Mouse (Mus musculus): ENCODE data around the gene Cdc14a.

The Cdc14a gene

GRCm38 (mm10) chr3:116423353-116424159 lies at the start of gene Cdc14a:
Cdc14a (minus strand) TSS chr3:116424032.
- DNase-seq = peak; percentile 65

- DNase-seq = no peak
Measured at GRCm38 (mm10) chr3:116465709-116466108, 41.9 kb upstream of the Cdc14a start.

DNA sequence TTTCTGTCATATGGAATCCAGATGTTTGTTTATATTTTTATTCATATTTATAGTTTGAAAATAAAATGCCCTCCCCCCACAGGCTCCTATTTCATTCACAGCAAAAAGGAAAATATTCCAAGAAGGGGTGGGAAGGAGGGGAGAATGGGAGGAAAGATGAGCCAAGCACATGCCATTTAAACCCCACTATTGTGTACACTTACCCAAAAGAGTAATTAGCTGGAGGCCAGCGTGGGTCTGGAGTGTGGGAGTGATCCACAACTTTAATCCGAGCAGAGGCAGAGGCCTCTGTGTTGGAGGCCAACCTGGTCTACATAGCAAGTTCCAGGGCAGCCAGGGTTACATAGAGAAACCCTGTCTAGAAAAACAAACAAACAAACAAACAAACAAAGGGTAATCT lies 40.5 kb upstream of the Cdc14a start:
- no peak for DNase-seq

GRCm38 (mm10) chr3:116461053-116461452 lies 37.2 kb upstream of the Cdc14a start:
- no peak for DNase-seq

GRCm38 (mm10) chr3:116454529-116454928 lies 30.7 kb upstream of the Cdc14a start:
- DNase-seq = no peak

- DNase-seq = no peak
Measured at GRCm38 (mm10) chr3:116450741-116451140, 26.9 kb upstream of the Cdc14a start.

GRCm38 (mm10) chr3:116444327-116444726 lies 20.5 kb upstream of the Cdc14a start:
- DNase-seq = no peak

DNA sequence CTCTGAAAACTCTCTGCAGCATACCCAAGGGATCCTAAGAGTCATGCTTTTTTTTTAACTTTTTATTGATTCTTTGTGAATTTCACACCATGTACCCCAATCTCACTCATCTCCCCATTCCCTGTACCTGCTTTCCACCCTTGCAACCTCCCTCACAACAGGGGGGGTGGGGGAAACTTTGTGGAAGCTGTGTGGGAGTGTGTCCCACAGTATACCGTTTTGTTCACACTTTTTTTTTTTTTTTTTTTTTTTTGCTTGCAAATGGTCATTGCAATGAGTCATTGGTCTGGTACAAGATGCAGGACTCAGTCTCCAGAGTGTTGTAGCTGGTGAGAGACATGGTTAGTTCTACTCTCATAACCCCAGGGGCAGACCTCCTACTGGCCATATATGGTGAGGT lies 19.0 kb upstream of the Cdc14a start:
- no peak for DNase-seq

- no peak for DNase-seq
Measured at GRCm38 (mm10) chr3:116441518-116442205, 17.8 kb upstream of the Cdc14a start.

GRCm38 (mm10) chr3:116440066-116440997 lies 16.5 kb upstream of the Cdc14a start:
- DNase-seq = no peak

DNA sequence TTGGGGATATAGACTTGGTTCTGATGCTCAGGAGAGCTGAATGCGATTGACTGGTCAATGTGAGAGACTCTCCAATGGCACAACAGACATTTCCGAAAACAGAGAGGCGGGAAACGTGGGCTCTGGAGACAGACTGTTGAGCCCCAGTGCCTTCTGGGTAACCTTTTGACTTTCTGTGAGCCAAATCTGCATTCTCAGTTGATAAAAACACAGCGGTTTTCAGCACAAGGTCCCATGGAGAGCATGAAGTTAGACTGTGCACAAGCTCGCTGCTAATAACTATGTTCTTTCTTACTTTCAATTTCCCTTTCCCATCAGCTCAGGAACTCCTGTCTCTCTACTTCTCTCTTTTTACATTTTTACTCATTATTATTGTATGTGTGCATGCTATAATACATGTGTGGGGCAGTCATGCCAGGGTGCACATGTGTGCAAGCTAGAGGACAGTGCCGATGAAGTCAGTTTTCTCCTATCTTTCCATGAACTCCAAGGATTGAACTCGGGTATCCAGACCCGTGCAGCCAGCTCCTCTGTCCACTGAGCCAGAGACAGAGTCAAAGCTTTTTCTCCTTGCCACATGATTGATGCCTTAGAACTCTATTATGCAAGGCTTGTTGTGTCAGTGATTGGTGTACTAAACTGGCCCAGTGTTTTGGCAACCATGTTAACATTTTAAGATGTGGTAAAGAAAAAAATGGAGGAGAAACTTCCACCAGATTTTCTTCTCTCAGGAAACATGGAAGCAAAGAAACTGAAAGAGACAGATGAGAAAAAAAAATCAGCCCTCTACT lies 13.2 kb upstream of the Cdc14a start:
- DNase-seq = no peak

- DNase-seq = no peak
Measured at GRCm38 (mm10) chr3:116436113-116436512, 12.3 kb upstream of the Cdc14a start.

- DNase-seq = no peak
Measured at GRCm38 (mm10) chr3:116434757-116435156, 10.9 kb upstream of the Cdc14a start.

DNA sequence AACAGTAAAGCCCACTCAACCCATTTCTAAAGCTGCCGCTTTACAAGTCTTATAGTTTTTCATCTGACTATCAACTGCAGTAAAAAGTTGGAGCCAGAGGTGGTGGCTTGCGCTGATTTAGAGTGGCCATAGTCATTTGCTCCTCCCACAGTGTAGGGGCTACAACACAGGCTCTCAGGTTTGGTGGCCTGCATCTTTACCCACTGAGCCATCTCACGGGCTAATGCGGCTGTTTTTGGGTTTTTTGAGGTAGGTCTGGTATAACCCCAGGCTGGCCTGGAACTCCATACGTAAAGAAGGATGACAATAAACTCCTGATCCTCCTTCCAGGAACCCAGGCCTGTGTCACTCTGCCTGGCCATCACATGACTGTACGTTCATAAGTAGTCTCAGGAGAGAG lies 2.1 kb upstream of the Cdc14a start:
- no peak for DNase-seq

DNA sequence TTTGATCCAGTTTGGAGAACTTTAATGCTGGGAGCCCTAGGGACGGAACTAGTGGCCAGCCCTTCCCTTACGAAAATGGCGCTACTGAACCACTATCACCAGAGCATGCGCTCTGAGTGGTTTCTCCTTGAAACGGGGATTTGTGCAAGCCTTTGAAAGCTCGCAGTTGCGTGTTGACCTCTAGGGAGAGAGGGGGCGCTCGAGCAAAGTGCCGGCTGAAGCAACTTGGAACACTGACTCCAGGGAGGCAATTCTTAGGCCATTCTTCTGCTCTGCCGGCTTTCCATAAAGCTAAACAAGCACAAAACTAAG lies 1.1 kb upstream of the Cdc14a start:
- DNase-seq = peak; percentile 63

- DNase-seq = peak; percentile 34
Measured at GRCm38 (mm10) chr3:116424160-116424972, 534 bp upstream of the Cdc14a start.

DNA sequence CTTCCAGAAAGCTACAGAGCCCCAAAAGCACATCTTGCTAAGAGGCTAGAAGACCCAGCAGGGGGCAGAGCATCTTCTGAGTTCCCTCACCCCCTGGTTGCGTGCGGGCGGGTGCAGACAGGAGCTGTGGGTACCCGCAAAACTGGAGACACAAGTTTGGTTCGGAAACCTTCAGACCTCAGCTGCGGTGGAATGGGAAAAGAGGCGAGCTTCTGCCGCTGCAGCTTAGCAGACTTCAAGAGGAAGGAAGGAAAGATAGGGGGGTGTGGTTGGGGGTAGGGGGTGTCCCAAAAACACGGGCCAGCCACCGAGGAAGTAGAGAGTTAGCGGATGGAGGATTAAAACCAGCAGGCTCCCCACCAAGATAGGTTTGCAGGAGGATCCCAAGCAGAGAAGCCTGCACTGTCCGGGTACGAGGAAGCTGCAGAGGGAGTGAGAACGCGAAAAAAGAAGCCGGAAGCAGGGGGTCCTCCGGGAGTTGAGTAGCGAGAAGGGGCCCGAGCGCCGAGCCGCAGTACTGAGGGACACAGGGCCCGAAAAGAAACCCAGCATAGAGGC lies 958 bp downstream of the Cdc14a start:
- DNase-seq = peak; percentile 70

DNA sequence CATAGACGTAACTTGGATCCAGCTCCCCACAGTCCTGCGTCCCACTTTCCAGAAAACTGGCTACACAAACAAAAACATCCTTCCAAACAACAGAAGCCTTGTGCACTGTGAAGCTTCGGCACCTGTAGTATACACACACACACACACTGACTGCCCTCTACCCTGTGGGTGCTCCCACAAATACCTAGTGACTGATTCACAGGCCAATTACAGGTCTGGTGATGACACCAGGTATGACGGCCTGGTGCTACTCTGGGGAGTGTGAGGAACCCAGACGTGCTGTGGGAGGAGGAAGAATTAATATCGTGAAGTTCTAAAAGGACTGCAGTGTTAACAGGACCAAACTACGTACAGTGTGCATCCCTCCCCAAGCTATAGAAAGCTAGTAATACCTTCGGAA lies 1.8 kb downstream of the Cdc14a start:
- DNase-seq = no peak

DNA sequence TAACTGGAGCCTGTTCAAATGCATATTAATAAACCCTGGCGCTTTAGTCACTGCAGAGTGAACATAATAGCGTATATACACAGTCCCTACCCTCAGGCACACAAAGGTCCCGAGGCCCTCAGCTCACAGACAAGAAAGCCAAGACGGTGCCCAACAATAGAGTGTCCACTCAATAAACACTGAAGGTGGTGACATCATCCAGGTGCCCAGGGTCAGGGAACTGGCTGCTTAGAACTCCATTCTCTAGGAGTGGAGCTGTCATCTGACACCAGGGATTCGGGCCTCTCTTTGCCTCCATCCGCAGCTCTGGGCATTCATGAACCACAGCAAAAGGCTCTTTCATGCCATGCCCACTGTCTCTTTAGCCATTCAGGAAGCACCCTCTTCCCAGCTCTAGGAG lies 2.7 kb downstream of the Cdc14a start:
- DNase-seq = no peak

DNA sequence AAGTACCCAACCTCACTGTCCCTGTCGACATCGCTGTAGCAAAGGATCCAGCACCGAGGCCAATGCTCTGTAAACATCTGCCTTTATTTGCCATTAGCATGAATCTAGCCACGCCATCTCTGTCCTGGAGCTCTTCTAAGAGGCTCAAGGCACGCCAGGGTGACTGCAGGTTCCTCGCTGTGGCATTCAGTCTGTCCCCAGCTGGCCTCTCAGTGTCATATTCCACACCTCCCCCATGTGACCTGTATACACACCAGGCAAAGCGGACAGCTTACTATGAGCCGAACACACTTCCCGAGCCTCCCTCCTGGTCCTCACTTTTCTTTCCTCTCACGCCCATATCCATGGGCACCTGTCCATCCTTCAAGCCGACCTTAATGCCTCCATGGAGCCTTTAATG lies 4.0 kb downstream of the Cdc14a start:
- no peak for DNase-seq

DNA sequence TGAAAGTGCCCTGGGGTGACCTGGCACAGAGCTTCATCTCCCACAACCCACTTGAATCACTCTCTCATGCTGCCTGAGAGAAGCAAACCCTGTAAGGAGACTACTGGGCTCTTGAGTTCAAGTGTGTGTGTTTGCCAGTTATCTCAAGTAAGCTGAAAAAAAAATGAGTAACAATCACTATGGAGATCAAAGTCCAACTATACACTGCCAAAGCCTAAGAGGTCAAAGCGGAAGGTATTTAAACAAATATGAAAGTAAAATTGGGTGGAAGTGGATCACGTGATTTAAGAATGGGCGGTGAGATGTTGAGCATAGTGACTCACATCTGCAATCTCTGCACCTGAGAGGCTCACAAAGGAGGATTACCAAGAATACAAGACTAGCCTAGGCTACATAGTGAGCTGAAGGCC lies 9.4 kb downstream of the Cdc14a start:
- no peak for DNase-seq
